Mouse (Mus musculus) layer of hippocampus, adult 18-20 months (tissue): ENCODE data around the gene Gck. TPM values are rescaled to one million over a fixed set of nuclear protein-coding genes. Genes with fewer than 3 reads are reported as not detected.
"Not testable (repeated sequence)": the region's sequence is repeated elsewhere in the genome, so short reads cannot be mapped to it uniquely, and the experiment has no call there.

Experiments
- DNase-seq, 2 experiments: peaks; one replicate each; pipeline ENCODE4 v3.0.0; 2022; ENCODE audit warnings: low spot score in 2 of 2
- total RNA-seq, 2 experiments: library from RNA; stranded (reverse); gene quantifications; 2 replicates each; pipeline ENCODE4 v1.2.3; 2021

Gck gene
- total RNA-seq, 2 experiments from 2014 or later: 1.9 to 3.4 TPM

DNA sequence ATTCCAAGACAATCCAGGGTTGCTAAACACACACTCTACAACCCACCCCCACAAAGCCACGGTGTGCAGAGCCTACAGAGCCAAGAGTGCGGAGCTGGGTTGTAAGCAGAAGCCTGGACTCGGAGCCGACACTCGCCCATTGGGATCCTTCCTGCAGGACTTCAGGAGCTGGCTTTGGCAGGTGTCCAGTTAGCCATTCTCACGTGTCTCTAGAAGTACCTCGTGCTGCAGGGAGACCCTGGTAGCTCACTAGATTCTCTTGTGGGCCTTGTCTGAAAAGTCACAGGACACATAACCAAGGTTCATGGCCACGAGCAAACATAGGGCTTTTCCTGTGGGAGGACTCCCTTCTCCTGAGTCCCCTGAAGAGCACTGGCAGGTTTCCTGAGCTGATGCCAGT is 36.6 kb downstream of the Gck start:
- no peak for DNase-seq

DNA sequence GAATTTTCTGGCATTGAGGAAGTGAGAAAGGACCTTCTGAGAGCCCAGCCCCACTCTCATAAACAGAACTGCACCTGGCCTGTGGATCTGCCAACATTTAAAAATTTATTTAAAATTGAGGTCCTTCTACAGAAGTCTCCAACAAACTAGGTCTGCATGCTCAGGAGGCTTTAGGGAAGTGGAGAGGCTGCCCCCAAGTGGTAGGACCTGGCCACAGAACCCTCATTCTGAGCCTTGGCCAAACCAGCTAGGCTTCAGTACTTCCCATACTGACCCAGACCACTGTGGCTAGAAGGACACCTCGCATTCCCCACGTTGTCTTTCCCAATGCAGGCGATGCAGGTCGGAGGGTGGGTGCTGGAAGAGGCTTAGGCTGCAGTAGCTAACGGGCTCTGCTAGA is 37.2 kb downstream of the Gck start:
- DNase-seq: peak; percentile 63 to 78

DNA sequence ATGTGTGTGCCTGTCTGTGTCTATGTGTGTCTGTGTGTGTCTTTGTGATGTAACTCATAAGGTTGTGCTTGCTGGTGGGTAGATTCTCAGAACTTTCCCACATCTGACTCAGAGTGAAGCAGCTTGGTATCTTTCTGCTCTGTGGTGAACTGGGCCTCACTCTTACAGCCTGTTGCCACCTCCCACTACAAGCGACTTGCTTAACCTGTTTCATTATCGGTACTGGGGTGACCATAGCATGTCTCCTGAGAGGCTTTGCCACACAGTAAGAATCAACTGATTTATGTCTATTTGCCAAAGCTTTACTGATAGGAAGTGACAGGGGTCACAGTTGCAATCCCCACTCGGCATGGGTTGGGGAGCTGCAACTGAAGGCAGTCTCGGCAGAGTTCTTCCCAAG is 41.2 kb downstream of the Gck start:
- DNase-seq: no peak

DNA sequence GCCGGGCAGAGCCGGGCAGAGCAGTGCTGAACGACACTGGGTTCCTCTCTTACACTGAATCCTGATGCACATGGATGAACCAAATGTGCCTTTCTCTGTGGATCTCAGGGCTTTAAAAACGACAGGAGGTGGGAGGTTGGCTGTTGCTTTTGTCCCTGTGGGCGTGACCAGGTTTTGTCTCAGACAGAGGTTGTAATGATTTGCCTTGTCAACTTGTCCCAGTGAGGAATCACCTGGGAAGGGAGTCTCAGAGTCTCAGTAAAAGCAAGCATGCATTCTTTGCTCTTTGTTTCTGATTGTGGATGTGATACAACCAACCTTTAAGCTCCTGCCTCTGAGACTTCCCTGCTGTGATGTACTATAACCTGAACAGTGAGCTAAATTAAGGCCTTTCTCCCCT is 42.8 kb downstream of the Gck start:
- DNase-seq: no peak

DNA sequence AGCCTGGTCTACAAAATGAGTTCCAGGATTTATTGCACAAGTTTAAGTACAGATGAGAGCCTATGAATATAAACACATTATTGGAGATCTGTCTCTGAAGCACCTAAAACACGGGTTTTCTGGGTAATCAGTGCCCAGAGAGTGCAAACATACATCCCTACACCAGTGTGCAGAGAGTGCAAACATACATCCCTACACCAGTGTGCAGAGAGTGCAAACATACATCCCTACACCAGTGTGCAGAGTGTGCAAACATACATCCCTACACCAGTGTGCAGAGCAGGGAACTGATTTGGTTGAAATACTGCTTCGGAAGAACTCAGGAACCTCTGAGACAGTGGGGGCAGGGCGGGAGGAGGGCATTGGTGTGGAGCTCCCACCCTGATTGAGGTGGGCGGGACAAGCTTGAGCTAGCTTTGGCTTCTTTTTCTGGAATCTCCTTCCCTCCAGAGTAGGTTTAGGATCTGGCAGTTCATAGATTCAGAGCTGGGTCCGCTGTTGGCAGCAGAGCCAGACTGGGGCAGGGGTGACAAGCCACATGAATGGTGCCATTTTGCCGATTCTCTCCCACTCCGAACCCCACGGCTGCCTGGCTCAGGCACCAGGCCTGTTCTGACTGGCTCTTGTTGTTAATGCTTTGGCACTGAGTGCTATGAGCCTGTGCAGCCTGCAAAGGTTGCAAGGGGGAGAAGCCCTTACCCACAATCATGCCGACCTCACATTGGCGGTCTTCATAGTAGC is 43.9 kb downstream of the Gck start:
- DNase-seq: no peak

DNA sequence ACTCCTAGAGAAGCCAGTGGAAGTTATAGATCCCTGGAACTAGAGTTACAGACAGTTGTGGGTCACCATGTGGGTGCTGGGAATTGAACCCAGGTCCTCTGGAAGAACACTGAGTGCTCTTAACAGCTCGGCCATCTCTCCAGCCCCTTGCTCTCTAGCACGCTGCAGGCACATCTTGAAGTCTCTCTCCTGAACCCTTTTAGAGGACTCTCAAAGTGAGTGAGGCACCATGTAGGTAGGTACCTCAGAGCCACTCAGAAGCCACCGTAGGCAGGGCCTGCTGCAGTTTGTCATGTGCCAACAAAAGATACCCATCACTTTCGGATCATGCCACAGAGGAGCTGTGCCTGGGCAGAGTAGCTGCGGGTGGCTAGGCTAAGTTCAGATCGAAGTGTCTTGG is 45.0 kb downstream of the Gck start:
- no peak for DNase-seq

DNA sequence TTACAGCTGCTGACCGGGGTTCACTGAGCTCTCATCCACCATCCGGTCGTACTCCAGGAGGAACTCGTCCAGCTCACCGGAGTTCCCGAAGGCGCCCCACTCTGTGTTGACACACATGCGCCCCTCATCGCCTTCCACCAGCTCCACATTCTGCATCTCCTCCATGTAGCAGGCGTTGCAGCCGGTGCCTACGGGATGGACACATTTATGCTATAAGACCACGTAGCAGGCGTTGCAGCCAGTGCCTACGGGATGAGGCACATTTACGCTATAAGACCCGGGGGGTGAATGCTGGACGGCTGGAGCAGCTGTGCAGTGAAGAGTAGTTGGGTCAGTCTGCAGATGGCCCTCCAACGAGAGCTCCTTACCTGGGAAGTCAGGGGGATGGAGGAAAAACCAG is 45.5 kb downstream of the Gck start:
- no peak for DNase-seq

DNA sequence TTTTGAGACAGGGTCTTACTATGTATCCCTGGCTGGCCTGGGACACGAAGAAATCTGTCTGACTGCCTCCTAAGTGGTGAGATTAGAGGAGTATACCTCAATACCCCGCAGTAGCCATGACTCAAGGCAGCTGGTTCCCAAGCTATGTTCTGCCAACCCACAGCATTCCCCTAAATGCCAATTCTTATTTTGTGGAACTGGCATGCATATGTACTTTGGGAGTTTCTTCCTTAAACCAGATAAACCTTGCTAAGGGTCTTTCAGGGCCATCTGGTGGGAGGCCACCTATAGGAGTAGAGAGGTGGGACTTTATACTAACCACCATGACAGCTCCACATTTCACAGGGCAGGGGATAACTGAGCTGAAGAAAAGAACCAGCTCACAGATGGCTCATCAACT is 46.0 kb downstream of the Gck start:
- no peak for DNase-seq

DNA sequence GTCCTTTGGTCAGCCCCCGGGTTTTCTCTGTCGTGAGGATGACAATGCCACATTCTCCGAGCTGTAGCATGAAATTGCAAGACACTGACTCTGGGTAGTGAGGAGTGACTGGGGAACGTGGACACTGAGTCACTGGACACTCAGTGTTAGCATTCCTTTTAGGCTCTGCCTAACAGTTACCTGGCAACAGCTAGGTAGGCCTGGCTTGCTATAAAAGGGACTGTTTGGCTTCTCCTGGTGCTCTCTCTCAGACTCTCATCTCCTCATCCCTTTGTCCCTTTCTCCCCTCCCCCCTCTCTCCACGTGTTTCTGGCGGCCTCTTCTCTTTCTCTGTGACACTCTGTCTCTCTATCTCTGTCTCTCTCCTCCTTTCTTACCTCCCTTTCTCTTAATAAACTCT is 47.5 kb downstream of the Gck start:
- DNase-seq: no peak

DNA sequence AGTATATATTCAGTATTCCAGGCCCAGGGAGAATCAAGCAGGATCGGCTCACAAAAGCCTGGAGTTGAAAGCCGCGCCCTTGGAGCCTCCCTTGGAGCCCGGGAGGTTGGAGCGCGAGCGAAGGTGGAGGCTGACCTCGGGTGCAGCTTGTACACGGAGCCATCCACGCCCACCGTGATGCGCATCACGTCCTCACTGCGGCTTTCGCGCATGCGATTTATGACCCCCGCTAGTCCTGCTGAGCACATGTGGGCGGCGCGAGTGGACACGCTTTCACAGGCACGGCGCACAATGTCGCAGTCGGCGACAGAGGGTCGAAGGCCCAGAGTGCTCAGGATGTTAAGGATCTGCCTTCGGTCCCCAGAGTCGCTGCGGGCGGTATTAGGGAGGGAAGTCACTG is 47.9 kb downstream of the Gck start:
- DNase-seq: peak; percentile 40 to 65

DNA sequence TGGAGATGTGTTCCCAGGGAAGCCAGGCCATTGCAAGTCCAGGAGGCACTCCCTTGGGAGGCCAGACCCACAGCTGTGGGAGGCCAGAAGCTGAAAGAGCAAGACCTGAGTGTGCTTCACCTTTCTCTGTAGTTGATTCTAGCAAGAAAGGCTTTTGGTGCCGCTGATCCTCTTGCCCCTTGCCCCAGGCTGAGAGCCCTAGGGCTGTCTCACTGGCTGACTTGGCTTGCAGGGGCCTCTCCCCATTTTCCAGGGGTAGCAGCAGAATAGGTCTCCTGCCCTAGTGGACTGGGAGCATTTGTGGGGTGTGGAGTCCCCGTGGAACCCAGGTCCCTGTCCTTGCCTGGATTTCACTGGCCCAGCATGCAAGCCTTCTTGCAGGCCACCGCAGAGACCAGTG is 48.6 kb downstream of the Gck start:
- DNase-seq: no peak

DNA sequence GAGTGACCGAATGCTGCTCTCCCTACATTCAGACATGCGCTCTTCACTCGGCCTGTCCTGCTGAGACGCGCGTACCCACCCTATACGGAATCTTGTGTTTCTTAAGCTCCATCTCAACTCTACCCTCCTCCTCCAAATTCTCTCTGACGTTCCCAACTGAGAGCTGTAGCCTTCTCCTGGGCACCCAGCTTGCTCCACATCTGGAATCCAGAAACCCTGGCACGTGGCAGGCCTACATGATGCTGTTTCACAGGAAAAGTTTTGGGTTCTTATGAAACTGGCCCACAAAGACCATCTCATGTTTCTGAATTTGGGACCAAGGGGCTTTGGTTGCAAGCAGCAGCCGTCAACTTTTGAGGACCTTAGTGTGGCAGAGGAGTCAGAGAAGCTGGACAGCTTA is 50.6 kb downstream of the Gck start:
- DNase-seq: no peak

DNA sequence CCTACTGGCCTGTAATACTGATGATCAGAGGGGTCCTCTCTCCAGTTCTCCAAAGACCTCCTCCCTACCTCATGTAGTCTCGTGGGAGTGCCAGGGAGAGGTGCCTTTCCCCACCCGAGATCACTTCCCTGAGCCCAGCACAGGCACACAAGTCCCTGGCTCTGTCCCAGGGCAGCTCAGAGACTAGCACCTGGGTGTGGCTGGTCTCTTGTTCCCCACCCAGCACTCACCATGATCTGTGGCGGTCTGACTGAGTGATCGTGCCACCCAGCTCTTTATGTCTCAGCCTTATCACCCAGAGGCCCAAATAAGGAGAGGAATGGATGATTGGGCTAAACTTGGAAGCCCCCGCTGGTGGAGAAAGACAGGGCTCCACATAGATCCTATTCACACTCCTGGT is 51.4 kb downstream of the Gck start, which contains the start of gene Myl7:
Gene Myl7 (minus strand): TSS at position 252 of the 400 bp plus-strand sequence.
- no peak for DNase-seq

DNA sequence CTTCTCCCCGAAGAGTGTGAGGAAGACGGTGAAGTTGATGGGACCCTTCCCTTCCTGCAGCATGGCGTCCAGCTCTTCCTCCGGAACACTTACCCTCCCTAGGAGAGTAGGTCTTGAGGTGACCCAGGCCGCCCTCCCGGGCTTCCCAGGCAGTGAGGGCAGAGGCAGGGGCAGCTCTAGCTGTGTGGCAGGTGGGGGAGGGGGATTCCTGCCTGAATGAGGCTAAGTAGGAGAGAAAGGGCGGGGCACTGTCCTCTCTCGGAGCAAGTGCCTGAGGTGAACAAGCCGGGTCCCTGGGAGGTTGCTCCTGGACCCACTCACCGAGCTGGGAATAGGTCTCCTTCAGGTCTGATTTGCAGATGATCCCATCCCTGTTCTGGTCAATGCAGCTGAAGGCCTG is 52.0 kb downstream of the Gck start:
- DNase-seq: no peak

DNA sequence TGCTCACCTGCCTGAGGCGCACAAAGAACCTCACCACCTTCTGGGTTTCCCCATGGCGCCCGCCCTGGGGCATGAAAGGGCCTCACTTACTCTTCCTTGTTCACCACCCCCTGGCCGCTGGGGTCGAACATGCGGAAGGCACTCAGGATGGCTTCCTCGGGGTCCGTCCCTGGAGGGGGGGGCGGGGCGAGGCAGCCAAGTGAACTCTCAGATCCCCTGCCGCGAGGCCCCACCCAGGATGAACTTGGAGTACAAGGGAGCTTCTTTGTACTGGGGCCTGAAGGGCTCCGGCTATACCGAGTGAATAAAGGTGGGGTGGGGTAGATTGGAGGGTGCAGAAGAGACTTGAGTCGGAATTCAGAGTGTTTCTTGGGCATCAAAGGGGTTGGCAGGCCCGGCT is 52.7 kb downstream of the Gck start:
- no peak for DNase-seq

DNA sequence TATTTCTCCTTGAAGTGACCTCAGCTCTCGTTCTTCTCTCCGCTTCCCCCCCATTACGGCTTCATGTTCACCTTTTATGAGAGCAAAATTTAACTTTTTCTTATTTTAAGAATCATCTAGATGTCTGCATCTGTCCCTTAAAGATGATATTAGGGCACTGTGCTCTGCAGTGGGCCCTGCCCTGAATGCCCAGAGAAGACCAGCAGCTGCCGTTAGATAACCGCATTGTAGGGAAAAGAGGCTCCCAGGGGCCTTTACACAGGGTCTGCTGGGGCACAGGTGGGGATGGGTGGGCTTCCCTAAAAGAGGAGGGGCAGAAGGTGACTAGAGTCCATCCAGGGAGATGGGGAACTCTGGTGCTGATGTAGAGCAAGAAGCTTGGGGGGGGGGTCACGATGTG is 56.1 kb downstream of the Gck start:
- no peak for DNase-seq

DNA sequence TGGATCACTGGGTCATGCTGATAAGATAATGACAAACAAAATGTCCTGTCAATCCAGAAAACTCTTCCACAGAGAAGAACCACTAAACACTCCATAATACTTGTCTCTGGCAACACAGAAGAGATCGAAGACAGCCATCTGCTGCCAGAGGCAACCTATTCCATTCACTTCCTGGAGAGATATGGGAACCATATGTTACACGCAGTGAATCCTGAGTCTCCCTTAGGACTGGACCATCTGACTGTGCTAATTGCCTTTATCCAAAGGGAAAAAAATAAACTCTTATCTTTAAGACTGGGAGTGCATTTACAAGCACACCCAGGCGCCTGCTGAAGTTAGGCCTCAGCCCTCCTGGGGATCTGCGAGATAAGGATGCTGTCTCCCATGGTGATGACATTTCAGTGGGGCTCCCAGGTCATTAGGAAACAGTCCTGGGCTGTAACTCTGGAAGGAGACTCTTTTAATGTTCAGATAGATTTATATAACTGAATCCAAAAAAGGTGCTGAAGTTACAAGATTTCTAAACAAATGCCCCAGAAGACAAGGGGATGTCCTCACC is 57.0 kb downstream of the Gck start:
- DNase-seq: peak in 1 of 2 experiments; percentile 36

DNA sequence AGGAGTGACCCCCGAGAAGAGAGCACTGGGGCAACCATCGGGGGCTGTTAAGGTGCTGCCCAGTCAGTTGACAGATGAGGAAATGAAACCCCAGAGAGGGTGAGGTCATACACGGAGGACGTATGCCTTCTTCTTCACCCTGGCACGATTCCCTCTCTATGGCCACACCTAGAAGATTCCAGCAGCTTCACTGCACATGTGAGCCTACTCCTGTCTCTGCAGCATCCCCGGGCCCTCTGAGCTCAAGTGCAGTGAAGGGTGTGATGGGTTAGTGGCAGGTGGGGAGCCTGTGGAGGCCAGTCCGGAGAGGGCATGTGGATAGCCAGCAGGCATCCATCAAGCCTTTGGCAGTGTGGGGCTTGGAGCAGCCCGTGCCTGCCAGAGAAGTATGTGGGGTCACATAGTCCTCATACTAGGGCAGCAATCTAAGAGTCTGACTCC is 57.7 kb downstream of the Gck start:
- no peak for DNase-seq

DNA sequence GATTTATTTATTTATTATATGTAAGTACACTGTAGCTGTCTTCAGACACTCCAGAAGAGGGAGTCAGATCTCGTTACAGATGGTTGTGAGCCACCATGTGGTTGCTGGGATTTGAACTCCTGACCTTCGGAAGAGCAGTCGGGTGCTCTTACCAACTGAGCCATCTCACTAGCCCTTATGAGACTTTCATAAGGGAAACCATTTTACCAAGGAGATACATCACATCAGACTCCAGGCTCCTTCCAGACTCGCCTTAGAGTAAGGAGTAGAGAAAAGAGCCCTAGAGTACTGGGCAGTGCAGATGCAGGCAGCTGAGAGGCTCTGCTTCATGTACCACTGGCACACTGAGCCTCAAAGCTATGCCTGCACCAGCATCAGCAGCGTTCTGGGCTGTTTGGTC is 61.3 kb downstream of the Gck start:
- DNase-seq: not testable (repeated sequence)

DNA sequence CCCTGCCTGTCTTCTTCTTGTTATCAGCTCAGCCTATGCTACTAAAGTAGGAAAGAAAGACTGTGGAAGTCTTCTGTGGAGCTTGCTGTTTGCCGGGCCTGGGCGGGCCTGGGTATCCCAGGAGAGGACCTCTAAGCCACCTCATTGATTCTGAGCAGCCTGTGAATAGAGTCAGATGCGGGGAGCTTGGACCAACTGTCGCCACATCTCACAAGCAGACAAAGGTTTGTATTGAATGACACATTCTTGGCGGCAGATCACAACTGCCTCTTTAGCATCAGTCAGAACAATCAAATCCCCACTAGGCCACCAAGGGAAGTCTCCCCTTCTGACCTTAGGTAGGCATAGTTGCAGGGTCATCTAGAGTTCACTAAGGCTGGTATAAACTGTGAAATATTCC is 62.6 kb downstream of the Gck start:
- no peak for DNase-seq

DNA sequence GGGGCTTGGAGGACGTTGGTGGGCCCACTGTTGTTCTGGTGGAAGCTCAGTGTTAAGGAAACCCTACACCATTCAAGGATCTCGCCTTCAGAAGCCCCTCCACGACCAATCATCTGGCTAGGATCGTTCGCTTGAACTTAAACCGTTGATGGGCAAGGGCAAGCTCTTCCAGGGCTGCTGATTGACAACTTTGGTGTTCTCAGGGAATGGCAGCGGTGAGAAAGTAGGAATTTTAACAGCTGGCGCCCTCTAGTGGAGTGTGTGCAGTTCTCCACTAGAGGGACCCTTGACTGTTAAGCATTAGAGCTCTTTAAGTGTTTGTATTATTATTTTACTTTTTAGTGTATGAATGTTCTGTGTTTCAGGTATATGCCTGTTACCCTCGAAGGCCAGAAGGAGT is 63.7 kb downstream of the Gck start:
- peak; percentile 44 to 84 for DNase-seq

DNA sequence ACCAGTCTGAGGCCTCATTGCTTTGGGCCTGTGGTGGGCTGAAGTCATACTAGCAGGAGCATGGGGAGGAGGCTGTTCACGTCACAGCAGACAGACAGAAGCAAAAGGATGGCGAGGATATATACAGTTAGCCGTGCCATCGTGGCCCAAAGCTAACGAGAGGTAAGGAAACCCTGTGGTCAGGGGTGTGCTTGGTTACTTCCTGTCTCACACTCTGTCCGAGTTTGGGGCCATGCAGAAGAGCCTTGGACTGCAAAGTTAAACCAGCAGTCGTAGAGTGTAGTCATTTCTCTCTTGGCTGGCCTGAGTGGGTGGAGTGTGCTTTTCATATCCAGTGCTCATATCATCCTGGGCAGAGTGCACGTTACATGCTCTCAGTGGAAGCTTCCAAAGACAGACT is 67.4 kb downstream of the Gck start:
- no peak for DNase-seq

DNA sequence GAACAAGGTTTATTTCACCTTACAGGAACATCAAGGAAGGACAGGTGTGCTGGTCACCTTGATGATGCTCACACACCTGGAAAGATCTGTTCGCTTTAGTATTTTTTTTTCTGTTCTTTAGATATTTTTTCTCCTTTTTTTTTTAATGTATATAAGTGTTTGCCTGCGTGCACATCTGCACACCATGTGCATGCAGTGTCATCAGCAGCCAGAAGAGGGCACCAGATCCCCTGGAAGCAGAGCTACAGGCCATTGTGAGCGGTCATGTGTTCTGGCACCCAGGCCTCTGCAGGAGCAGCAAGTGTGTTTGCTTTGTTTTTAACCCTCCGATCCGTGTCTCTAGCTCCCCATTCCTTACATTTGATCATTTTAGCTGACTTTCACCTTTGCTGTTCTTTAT is 70.0 kb downstream of the Gck start:
- DNase-seq: peak; percentile 27 to 77
